Mouse (Mus musculus): ENCODE measurements around the gene Erich6b.

- no peak for TF ChIP-seq CTCF (IDR thresholded peaks at IDR 0.05; ENCODE audit: low read depth)
- no peak for TF ChIP-seq EP300 (IDR thresholded peaks at IDR 0.05; ENCODE audit: low read depth)
Measured at GRCm38 (mm10) chr14:75636107-75636506, 6.0 kb upstream of the Erich6b start.
